Mouse (Mus musculus) thymus, adult 2 months (tissue): ENCODE measurements around the gene Aspg. TPM values are rescaled to one million over a fixed set of nuclear protein-coding genes. Genes with fewer than 3 reads are reported as not detected.
A peak's percentile ranks its signal among the peaks of the same experiment; 100 is the strongest.

ENCODE experiments used
- DNase-seq: peaks from one replicate; pipeline ENCODE4 v3.0.0; 2021
- H3K27ac ChIP-seq: fragments of 200-500 bp; 2 replicates; pipeline ENCODE4 v1.5.1; 2012; ENCODE audit warnings: low read length, control low read depth; ENCODE audit not compliant: control insufficient read depth, insufficient read depth
- H3K27me3 ChIP-seq: fragments of 200-500 bp; 2 replicates; pipeline ENCODE4 v1.6.1; 2012; ENCODE audit warnings: mild to moderate bottlenecking, low read length, moderate library complexity, mixed read lengths; ENCODE audit not compliant: control insufficient read depth, insufficient read depth
- H3K36me3 ChIP-seq: fragments of 200-500 bp; 2 replicates; pipeline ENCODE4 v1.6.1; 2012; ENCODE audit warnings: mild to moderate bottlenecking, low read length, moderate library complexity; ENCODE audit not compliant: control insufficient read depth, insufficient read depth
- H3K4me1 ChIP-seq: fragments of 200-500 bp; replicated peaks from 2 replicates; pipeline ENCODE4 v1.6.1; 2012; ENCODE audit warnings: low read length; ENCODE audit not compliant: control insufficient read depth, insufficient read depth
- H3K4me3 ChIP-seq: fragments of 200-500 bp; 2 replicates; pipeline ENCODE4 v1.5.1; 2012; ENCODE audit warnings: mild to moderate bottlenecking, low read length, control low read depth, moderate library complexity; ENCODE audit not compliant: control insufficient read depth, insufficient read depth
- CTCF ChIP-seq: fragments of 200-500 bp; IDR thresholded peaks from 2 replicates; pipeline ENCODE4 v1.5.1; 2012; ENCODE audit warnings: mild to moderate bottlenecking, control low read depth, low read length, moderate library complexity, borderline replicate concordance; ENCODE audit not compliant: control insufficient read depth, poor library complexity, insufficient read depth; ENCODE audit errors: extremely low read depth
- POLR2A ChIP-seq: fragments of 200-500 bp; IDR thresholded peaks from 2 replicates; pipeline ENCODE4 v1.6.1; 2012; ENCODE audit warnings: mild to moderate bottlenecking, low read length, control low read depth, moderate library complexity; ENCODE audit not compliant: control insufficient read depth, poor library complexity, insufficient read depth; ENCODE audit errors: extremely low read depth
- WGBS: fragments of 180-500 bp; shearing (Covaris S2); methylation state at CpG from one replicate; pipeline ENCODE4 v1.1.7; 2018; 5-methylcytosine and 5-hydroxymethylcytosine counted together
- polyA plus RNA-seq: library from polyadenylated mRNA; depleted of rRNA; stranded (reverse); fragments of >200 nt; gene quantifications from 2 replicates; pipeline ENCODE4 v1.2.3, GENCODE M21; 2012

The Aspg gene
- polyA plus RNA-seq, 1 experiment, result 9.1 TPM

- no peaks in the 10 kb centered on the region for H3K36me3 ChIP-seq
- peaks cover 4% of the 10 kb centered on the region; the same call in 1 of the 2 replicates for H3K4me1 ChIP-seq
- no peak for DNase-seq
- H3K4me3 ChIP-seq, result no peak overlapping the region
- TF ChIP-seq CTCF, result no peak
- TF ChIP-seq POLR2A, result no peak
- no peak overlapping the region for H3K27ac ChIP-seq
- WGBS, result 79% methylated on average over 14 of the region's 14 CpGs
- peaks cover 9% of the 10 kb centered on the region; the same call in 1 of the 2 replicates for H3K27me3 ChIP-seq
Measured at GRCm38 (mm10) chr12:112126931-112127635, 20.6 kb downstream of the Aspg start.

GRCm38 (mm10) chr12:112128526-112128925, 22.0 kb downstream of the Aspg start:
- 95% methylated on average over 4 of the region's 4 CpGs for WGBS
- no peaks in the 10 kb centered on the region for H3K36me3 ChIP-seq
- H3K27ac ChIP-seq, result no peak overlapping the region
- no peak overlapping the region for H3K4me3 ChIP-seq
- TF ChIP-seq POLR2A, result no peak
- no peak for TF ChIP-seq CTCF
- DNase-seq, result no peak
- H3K27me3 ChIP-seq, result peaks cover 9% of the 10 kb centered on the region; the same call in 1 of the 2 replicates
- H3K4me1 ChIP-seq, result peaks cover 4% of the 10 kb centered on the region; the same call in 1 of the 2 replicates

- no peak for DNase-seq
- Histone ChIP-seq H3K36me3 (no peaks in the 10 kb centered on the region), H3K4me3 (no peak overlapping the region), H3K27ac (no peak overlapping the region), H3K4me1 (peaks cover 4% of the 10 kb centered on the region; the same call in 1 of the 2 replicates), H3K27me3 (peaks cover 9% of the 10 kb centered on the region; the same call in 1 of the 2 replicates)
- TF ChIP-seq CTCF (no peak), POLR2A (no peak)
- WGBS, result 80% methylated on average over 6 of the region's 6 CpGs
Measured at GRCm38 (mm10) chr12:112129300-112129856, 22.9 kb downstream of the Aspg start.

GRCm38 (mm10) chr12:112130161-112130860, 23.8 kb downstream of the Aspg start:
- Histone ChIP-seq H3K4me1 (peaks cover 4% of the 10 kb centered on the region; the same call in 1 of the 2 replicates), H3K27ac (no peak overlapping the region), H3K27me3 (peaks cover 9% of the 10 kb centered on the region; the same call in 1 of the 2 replicates)

GRCm38 (mm10) chr12:112130957-112131356, 24.5 kb downstream of the Aspg start:
- no peak for TF ChIP-seq CTCF
- TF ChIP-seq POLR2A, result no peak
- Histone ChIP-seq H3K27me3 (peaks cover 9% of the 10 kb centered on the region; the same call in 1 of the 2 replicates), H3K27ac (no peak overlapping the region), H3K4me3 (peak overlapping the region; percentile 68; the same call in 1 of the 2 replicates), H3K36me3 (no peaks in the 10 kb centered on the region), H3K4me1 (peaks cover 4% of the 10 kb centered on the region; the same call in 1 of the 2 replicates)
- 26% methylated on average over 32 of the region's 32 CpGs for WGBS
- no peak for DNase-seq

More at GRCm38 (mm10) chr12:112130161-112130860, 23.8 kb downstream of the Aspg start:
- WGBS, result under 1% methylated on average over 78 of the region's 79 CpGs
- H3K4me3 ChIP-seq, result peak overlapping the region; percentile 68
- H3K36me3 ChIP-seq, result no peaks in the 10 kb centered on the region
- peak; percentile 31 for DNase-seq
- TF ChIP-seq POLR2A (no peak), CTCF (no peak)

- H3K27ac ChIP-seq, result no peak overlapping the region
- DNase-seq, result peak; percentile 9
- 5% methylated on average over 5 of the region's 5 CpGs for WGBS
- H3K4me1 ChIP-seq, result no peaks in the 10 kb centered on the region
- H3K27me3 ChIP-seq, result peaks cover 6% of the 10 kb centered on the region; the same call in 1 of the 2 replicates
- no peak overlapping the region for H3K4me3 ChIP-seq
- TF ChIP-seq POLR2A (no peak), CTCF (0 out of 2 replicates have a peak, but pooled peaks have one; percentile 58)
- H3K36me3 ChIP-seq, result no peaks in the 10 kb centered on the region
Measured at GRCm38 (mm10) chr12:112140231-112140630, 33.8 kb downstream of the Aspg start.
